In the genomic region with DNA sequence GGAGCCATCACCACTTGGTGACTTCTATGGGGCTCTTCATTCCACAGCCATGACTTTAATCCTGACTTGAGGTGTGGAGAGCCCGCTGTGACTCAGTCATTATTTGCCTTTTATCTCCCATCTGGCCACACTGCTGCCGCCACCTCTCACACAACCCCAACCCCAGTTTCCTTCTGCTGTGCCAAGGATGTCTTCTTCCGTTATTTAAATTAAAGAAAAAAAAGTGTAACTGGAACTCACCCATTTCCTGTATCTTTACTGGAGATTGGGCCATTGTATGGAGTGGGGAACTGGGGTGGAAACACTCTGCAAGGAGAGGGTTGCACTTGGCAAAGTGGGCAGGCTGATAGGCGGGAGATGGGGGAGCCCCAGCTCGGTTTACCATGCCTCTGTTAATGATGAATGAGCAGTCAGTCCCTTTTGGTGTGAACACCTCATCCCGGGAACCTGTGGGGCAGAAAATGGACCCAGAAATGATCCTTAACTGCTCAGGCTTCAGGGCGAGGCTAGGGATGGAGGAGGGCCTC, we compare ENCODE assay signal across 8 mouse cellular contexts. TPM values are rescaled to one million over a fixed set of nuclear protein-coding genes. Genes with fewer than 3 reads are reported as not detected.
A peak's percentile ranks its signal among the peaks of the same experiment; 100 is the strongest.
DNase-seq lines count a peak whose midpoint lies in the region; ATAC-seq lines count a peak whose summit lies in the region.

No protein-coding gene starts in this region.

- H3K4me3 ChIP-seq in liver, embryonic 11.5 days (ENCODE audit: low read depth, low read length), result peak overlapping the region; percentile 58
- H3K4me3 ChIP-seq in embryonic facial prominence, embryonic 14.5 days (ENCODE audit: low read depth, low read length), result peak overlapping the region; percentile 53
- peak overlapping the region; percentile 65 for H3K4me3 ChIP-seq in limb, embryonic 12.5 days (replicated peaks)
- peak overlapping the region; percentile 62 for H3K4me3 ChIP-seq in neural tube, embryonic 15.5 days (replicated peaks)

- 44% methylated on average over 7 of the region's 7 CpGs for WGBS in liver, embryonic 11.5 days
- 43% methylated on average over 7 of the region's 7 CpGs for WGBS in embryonic facial prominence, embryonic 14.5 days
- WGBS in limb, embryonic 12.5 days, result 52% methylated on average over 7 of the region's 7 CpGs
- WGBS in neural tube, embryonic 15.5 days, result 51% methylated on average over 7 of the region's 7 CpGs

- H3K9me3 ChIP-seq in liver, embryonic 11.5 days (ENCODE audit: control insufficient read depth, low read length), result no peaks in the 10 kb centered on the region
- H3K9me3 ChIP-seq in embryonic facial prominence, embryonic 14.5 days (ENCODE audit: control insufficient read depth, low read length), result no peaks in the 10 kb centered on the region
- no peaks in the 10 kb centered on the region for H3K9me3 ChIP-seq in limb, embryonic 12.5 days
- H3K9me3 ChIP-seq in neural tube, embryonic 15.5 days (replicated peaks), result no peaks in the 10 kb centered on the region

- H3K4me2 ChIP-seq in liver, embryonic 11.5 days, result peak overlapping the region; percentile 97
- H3K4me2 ChIP-seq in embryonic facial prominence, embryonic 14.5 days (ENCODE audit: low read depth, low read length), result peak overlapping the region; percentile 73; the same call in 1 of the 2 replicates
- H3K4me2 ChIP-seq in limb, embryonic 12.5 days, result peak overlapping the region; percentile 92
- H3K4me2 ChIP-seq in neural tube, embryonic 15.5 days, result peak overlapping the region; percentile 97

- peak overlapping the region; percentile 56 for H3K27ac ChIP-seq in liver, embryonic 11.5 days (ENCODE audit: low read depth, low read length)
- no peak overlapping the region for H3K27ac ChIP-seq in embryonic facial prominence, embryonic 14.5 days (replicated peaks; ENCODE audit: low read depth, low read length)
- peak overlapping the region; percentile 89 for H3K27ac ChIP-seq in limb, embryonic 12.5 days
- peak overlapping the region; percentile 95 for H3K27ac ChIP-seq in neural tube, embryonic 15.5 days (replicated peaks)

- peaks cover 31% of the 10 kb centered on the region for H3K36me3 ChIP-seq in liver, embryonic 11.5 days (ENCODE audit: control insufficient read depth, insufficient read depth, low read length)
- peaks cover 46% of the 10 kb centered on the region for H3K36me3 ChIP-seq in embryonic facial prominence, embryonic 14.5 days (ENCODE audit: control insufficient read depth, insufficient read depth, low read length)
- H3K36me3 ChIP-seq in limb, embryonic 12.5 days, result peaks cover 47% of the 10 kb centered on the region
- peaks cover 41% of the 10 kb centered on the region for H3K36me3 ChIP-seq in neural tube, embryonic 15.5 days

- H3K9ac ChIP-seq in liver, embryonic 11.5 days (ENCODE audit: low read depth, low read length), result peak overlapping the region; percentile 73
- no peak overlapping the region for H3K9ac ChIP-seq in embryonic facial prominence, embryonic 14.5 days (ENCODE audit: low read depth, low read length)
- peak overlapping the region; percentile 86; the same call in 1 of the 2 replicates for H3K9ac ChIP-seq in limb, embryonic 12.5 days (replicated peaks)
- H3K9ac ChIP-seq in neural tube, embryonic 15.5 days (replicated peaks), result no peak overlapping the region; the same call in 1 of the 2 replicates

- DNase-seq in liver, embryonic 11.5 days (ENCODE audit: low spot score), result no peak
- DNase-seq in liver, result no peak
- DNase-seq in embryonic facial prominence, embryonic 14.5 days (ENCODE audit: low spot score), result no peak
- no peak for DNase-seq in natural killer cell, adult 2 months (ENCODE audit: low spot score in 2 of 2)
- no peak for DNase-seq in adrenal gland, adult 18-20 months (ENCODE audit: low spot score in 2 of 2)
- no peak for DNase-seq in kidney, postnatal 14 days

- peaks cover 43% of the 10 kb centered on the region for H3K4me1 ChIP-seq in liver, embryonic 11.5 days (replicated peaks; ENCODE audit: control insufficient read depth, insufficient read depth, low read length)
- peaks cover 24% of the 10 kb centered on the region for H3K4me1 ChIP-seq in embryonic facial prominence, embryonic 14.5 days (ENCODE audit: control insufficient read depth, insufficient read depth, low read length)
- peaks cover 41% of the 10 kb centered on the region for H3K4me1 ChIP-seq in limb, embryonic 12.5 days (replicated peaks)
- H3K4me1 ChIP-seq in neural tube, embryonic 15.5 days, result peaks cover 48% of the 10 kb centered on the region

- no peaks in the 10 kb centered on the region for H3K27me3 ChIP-seq in liver, embryonic 11.5 days (replicated peaks; ENCODE audit: control insufficient read depth, insufficient read depth, low read length)
- no peaks in the 10 kb centered on the region for H3K27me3 ChIP-seq in embryonic facial prominence, embryonic 14.5 days (replicated peaks; ENCODE audit: control insufficient read depth, insufficient read depth, low read length)
- no peaks in the 10 kb centered on the region for H3K27me3 ChIP-seq in limb, embryonic 12.5 days
- no peaks in the 10 kb centered on the region for H3K27me3 ChIP-seq in neural tube, embryonic 15.5 days (replicated peaks)

- peak; percentile 13; the same call in 1 of the 2 replicates for ATAC-seq in liver, embryonic 11.5 days (replicated peaks; ENCODE audit: low FRiP score)
- peak; percentile 2; the same call in 1 of the 2 replicates for ATAC-seq in embryonic facial prominence, embryonic 14.5 days (ENCODE audit: low read depth)
- 0 out of 2 replicates have a peak, but pooled peaks have one; percentile 6 for ATAC-seq in limb, embryonic 12.5 days (ENCODE audit: insufficient number of reproducible peaks, insufficient read depth, low FRiP score, low TSS enrichment, low read depth)
- ATAC-seq in neural tube, embryonic 15.5 days (ENCODE audit: low FRiP score), result peak; percentile 6

RNA-seq across cellular contexts. Expression of a gene that starts 0.3 kb away (rescaled TPM):
- 12.7 and 13.5 TPM in 2 replicates for polyA plus RNA-seq in liver, embryonic 11.5 days (2014; fragmentation: Nextera tagmentation; extraction: Ambion mirVana)
- polyA plus RNA-seq in embryonic facial prominence, embryonic 14.5 days (2014; fragmentation: Nextera tagmentation; extraction: Ambion mirVana), result 27.9 and 33.9 TPM in 2 replicates
- 27.4 and 33.8 TPM in 2 replicates for polyA plus RNA-seq in limb, embryonic 12.5 days (2016; fragmentation: Nextera tagmentation; extraction: Ambion mirVana)
- 41.4 and 47.2 TPM in 2 replicates for polyA plus RNA-seq in neural tube, embryonic 15.5 days (2015; fragmentation: Nextera tagmentation; extraction: Ambion mirVana)
- total RNA-seq in adrenal gland, adult 18-20 months (2021), result 10 to 100 TPM; 15.4 to 16.2 TPM

RNA-seq across cellular contexts. Expression of a gene that starts 5.3 kb away (rescaled TPM):
- 110 and 116 TPM in 2 replicates for polyA plus RNA-seq in liver, embryonic 11.5 days (2014; fragmentation: Nextera tagmentation; extraction: Ambion mirVana)
- polyA plus RNA-seq in embryonic facial prominence, embryonic 14.5 days (2014; fragmentation: Nextera tagmentation; extraction: Ambion mirVana), result 93.4 and 96.9 TPM in 2 replicates
- polyA plus RNA-seq in limb, embryonic 12.5 days (2016; fragmentation: Nextera tagmentation; extraction: Ambion mirVana), result 102 and 107 TPM in 2 replicates
- 163 and 168 TPM in 2 replicates for polyA plus RNA-seq in neural tube, embryonic 15.5 days (2015; fragmentation: Nextera tagmentation; extraction: Ambion mirVana)
- 10 to 100 TPM; 72.1 to 87.0 TPM for total RNA-seq in adrenal gland, adult 18-20 months (2021)

RNA-seq across cellular contexts. Expression of a gene that starts 18.0 kb away (rescaled TPM):
- polyA plus RNA-seq in liver, embryonic 11.5 days (2014; fragmentation: Nextera tagmentation; extraction: Ambion mirVana), result 18.8 and 22.8 TPM in 2 replicates
- polyA plus RNA-seq in embryonic facial prominence, embryonic 14.5 days (2014; fragmentation: Nextera tagmentation; extraction: Ambion mirVana), result 22.4 and 23.9 TPM in 2 replicates
- polyA plus RNA-seq in limb, embryonic 12.5 days (2016; fragmentation: Nextera tagmentation; extraction: Ambion mirVana), result 50.3 and 54.7 TPM in 2 replicates
- polyA plus RNA-seq in neural tube, embryonic 15.5 days (2015; fragmentation: Nextera tagmentation; extraction: Ambion mirVana), result 20.2 and 22.5 TPM in 2 replicates
- 10 to 100 TPM; 45.3 to 64.8 TPM for total RNA-seq in adrenal gland, adult 18-20 months (2021)

RNA-seq across cellular contexts. Expression of a gene that starts 20.1 kb away (rescaled TPM):
- 38.5 and 42.1 TPM in 2 replicates for polyA plus RNA-seq in liver, embryonic 11.5 days (2014; fragmentation: Nextera tagmentation; extraction: Ambion mirVana)
- 47.8 and 54.5 TPM in 2 replicates for polyA plus RNA-seq in embryonic facial prominence, embryonic 14.5 days (2014; fragmentation: Nextera tagmentation; extraction: Ambion mirVana)
- 26.3 and 28.8 TPM in 2 replicates for polyA plus RNA-seq in limb, embryonic 12.5 days (2016; fragmentation: Nextera tagmentation; extraction: Ambion mirVana)
- 45.5 and 47.9 TPM in 2 replicates for polyA plus RNA-seq in neural tube, embryonic 15.5 days (2015; fragmentation: Nextera tagmentation; extraction: Ambion mirVana)
- total RNA-seq in adrenal gland, adult 18-20 months (2021), result 10 to 100 TPM; 57.1 to 61.9 TPM

RNA-seq across cellular contexts. Expression of a gene that starts 22.6 kb away (rescaled TPM):
- 1.2 and 1.6 TPM in 2 replicates for polyA plus RNA-seq in liver, embryonic 11.5 days (2014; fragmentation: Nextera tagmentation; extraction: Ambion mirVana)
- 1.4 and 2.8 TPM in 2 replicates for polyA plus RNA-seq in embryonic facial prominence, embryonic 14.5 days (2014; fragmentation: Nextera tagmentation; extraction: Ambion mirVana)
- polyA plus RNA-seq in limb, embryonic 12.5 days (2016; fragmentation: Nextera tagmentation; extraction: Ambion mirVana), result 2.2 and 2.8 TPM in 2 replicates
- polyA plus RNA-seq in neural tube, embryonic 15.5 days (2015; fragmentation: Nextera tagmentation; extraction: Ambion mirVana), result 44.8 and 59.3 TPM in 2 replicates
- 1 to 10 TPM; 2.6 to 7.7 TPM for total RNA-seq in adrenal gland, adult 18-20 months (2021)

Comparison
In these comparisons a context has a peak if more than half of its experiments do, and no peak if none do; other contexts are left out.
1. H3K9ac ChIP-seq: peak in liver, embryonic 11.5 days (single experiment) and limb, embryonic 12.5 days (single experiment); none in embryonic facial prominence, embryonic 14.5 days (single experiment) and neural tube, embryonic 15.5 days (single experiment).
2. Peak in every context shown above with its lines, with median percentiles within 50 percentile points of each other: ATAC-seq, H3K4me2 ChIP-seq and H3K4me3 ChIP-seq.